ENCODE assay signal across 15 mouse cellular contexts in the genomic region with DNA sequence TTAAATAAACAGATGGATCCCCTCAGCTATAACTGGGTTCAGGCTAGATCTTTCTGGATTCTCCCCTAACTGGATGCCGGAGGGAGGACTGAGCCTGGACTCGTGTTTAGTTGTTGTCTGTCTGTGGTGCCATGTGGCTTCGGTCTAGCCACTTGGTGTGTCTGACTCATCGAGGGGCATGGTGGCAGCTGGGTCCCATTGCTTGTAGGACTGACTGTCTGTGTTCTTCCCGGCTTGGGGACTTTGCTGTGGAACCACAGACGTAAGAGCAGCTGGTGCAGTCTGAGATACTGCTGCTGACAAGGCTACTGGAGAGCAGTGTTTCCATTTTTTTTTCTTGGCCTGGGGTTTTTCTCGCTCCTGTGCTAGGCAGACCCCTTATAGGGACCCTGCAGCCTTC.
DNase-seq lines count a peak whose midpoint lies in the region; ATAC-seq and TF ChIP-seq lines count a peak whose summit lies in the region.
"Had no signal": no experiment of that assay in that cellular context is flagged by ENCODE, and none has a peak within 500 bp of the region (broad histone marks: within the 10 kb centered on the region; RNA-seq: fewer than 3 reads in every experiment).

No protein-coding gene starts in this region.

- H3K9me3 ChIP-seq in heart, embryonic 16.5 days (replicated peaks; ENCODE audit: control insufficient read depth, low read length): no peaks in the 10 kb centered on the region
- no peaks in the 10 kb centered on the region for H3K9me3 ChIP-seq in forebrain, embryonic 16.5 days (ENCODE audit: control insufficient read depth, low read length)
- H3K9me3 ChIP-seq in midbrain, embryonic 11.5 days (ENCODE audit: control insufficient read depth, low read length): no peaks in the 10 kb centered on the region
- H3K9me3 ChIP-seq: embryonic facial prominence, embryonic 15.5 days had no signal

- TF ChIP-seq CTCF in brain, embryonic 14.5 days (IDR thresholded peaks at IDR 0.05; ENCODE audit: borderline replicate concordance, extremely low read depth, insufficient read depth, insufficient read length): no peak

- H3K36me3 ChIP-seq in heart, embryonic 16.5 days (ENCODE audit: control insufficient read depth, insufficient read depth): no peaks in the 10 kb centered on the region
- no peaks in the 10 kb centered on the region for H3K36me3 ChIP-seq in forebrain, embryonic 16.5 days (ENCODE audit: control insufficient read depth, insufficient read depth)
- no peaks in the 10 kb centered on the region for H3K36me3 ChIP-seq in midbrain, embryonic 11.5 days (ENCODE audit: control insufficient read depth, insufficient read depth, low read length)
- H3K36me3 ChIP-seq: embryonic facial prominence, embryonic 15.5 days had no signal

- no peak for ATAC-seq in heart, embryonic 16.5 days (replicated peaks; ENCODE audit: extremely low read depth, insufficient read depth, low FRiP score)
- no peak for ATAC-seq in forebrain, embryonic 16.5 days
- no peak for ATAC-seq in midbrain, embryonic 11.5 days (ENCODE audit: low FRiP score)

- no peak for DNase-seq in heart, postnatal 14 days
- DNase-seq in brain, embryonic 14.5 days (ENCODE audit: low read depth): peak; percentile 76
- DNase-seq in midbrain, embryonic 11.5 days (ENCODE audit: low spot score, missing footprints): no peak
- DNase-seq in kidney, postnatal 4 days: no peak
- no peak for DNase-seq in adrenal gland, adult 18-20 months (ENCODE audit: low spot score in 2 of 2)
- DNase-seq in spleen, adult 18-20 months: no peak
- DNase-seq: adrenal gland, adult 8-10 months; cerebellum, postnatal 25 days; heart, adult 11 months; kidney, adult 2 months; left cerebral cortex, postnatal 4 days; lung, postnatal 4 days had no signal

- WGBS in heart, embryonic 16.5 days: 57% methylated on average over 7 of the region's 7 CpGs
- 44% methylated on average over 7 of the region's 7 CpGs for WGBS in forebrain, embryonic 16.5 days
- 90% methylated on average over 7 of the region's 7 CpGs for WGBS in midbrain, embryonic 11.5 days

- no peak overlapping the region for H3K4me2 ChIP-seq in heart, embryonic 16.5 days (ENCODE audit: low read depth, low read length)
- no peak overlapping the region for H3K4me2 ChIP-seq in forebrain, embryonic 16.5 days (ENCODE audit: low read length)
- no peak overlapping the region for H3K4me2 ChIP-seq in midbrain, embryonic 11.5 days
- H3K4me2 ChIP-seq: embryonic facial prominence, embryonic 15.5 days had no signal

- TF ChIP-seq POLR2A in brain, embryonic 14.5 days (IDR thresholded peaks at IDR 0.05; ENCODE audit: borderline replicate concordance, extremely low read depth, insufficient read depth, insufficient read length, poor library complexity, severe bottlenecking): no peak

- no peak overlapping the region for H3K4me3 ChIP-seq in heart, embryonic 16.5 days (ENCODE audit: low read length)
- no peak overlapping the region for H3K4me3 ChIP-seq in forebrain, embryonic 16.5 days (replicated peaks; ENCODE audit: low read length)
- H3K4me3 ChIP-seq in midbrain, embryonic 11.5 days (ENCODE audit: low read depth, low read length): no peak overlapping the region
- H3K4me3 ChIP-seq: embryonic facial prominence, embryonic 15.5 days had no signal

- intact Hi-C loops in heart, postnatal 14 days (cut with DNase I): no loop called here

- H3K9ac ChIP-seq in heart, embryonic 16.5 days (ENCODE audit: low read length): peak overlapping the region; percentile 42; the same call in 1 of the 2 replicates
- H3K9ac ChIP-seq in forebrain, embryonic 16.5 days (replicated peaks; ENCODE audit: low read depth, low read length): no peak overlapping the region
- 0 out of 2 replicates have a peak overlapping the region, but pooled peaks have one; percentile 4 for H3K9ac ChIP-seq in midbrain, embryonic 11.5 days (ENCODE audit: low read length)
- H3K9ac ChIP-seq: embryonic facial prominence, embryonic 15.5 days had no signal

- peak overlapping the region; percentile 75 for H3K27ac ChIP-seq in heart, embryonic 16.5 days (ENCODE audit: low read length)
- H3K27ac ChIP-seq in forebrain, embryonic 16.5 days (ENCODE audit: low read length): peak overlapping the region; percentile 27; the same call in 1 of the 2 replicates
- H3K27ac ChIP-seq in midbrain, embryonic 11.5 days (ENCODE audit: low read depth, low read length): peak overlapping the region; percentile 20
- H3K27ac ChIP-seq: embryonic facial prominence, embryonic 15.5 days had no signal

- H3K27me3 ChIP-seq in heart, embryonic 16.5 days (ENCODE audit: control insufficient read depth, insufficient read depth, low read length): no peaks in the 10 kb centered on the region
- H3K27me3 ChIP-seq in forebrain, embryonic 16.5 days (replicated peaks; ENCODE audit: control insufficient read depth, insufficient read depth, low read length): no peaks in the 10 kb centered on the region
- H3K27me3 ChIP-seq in midbrain, embryonic 11.5 days (ENCODE audit: control insufficient read depth, insufficient read depth, low read length): no peaks in the 10 kb centered on the region
- H3K27me3 ChIP-seq: embryonic facial prominence, embryonic 15.5 days had no signal

- H3K4me1 ChIP-seq in heart, embryonic 16.5 days (ENCODE audit: control insufficient read depth, insufficient read depth, low read length): peaks cover 67% of the 10 kb centered on the region
- peaks cover 96% of the 10 kb centered on the region for H3K4me1 ChIP-seq in forebrain, embryonic 16.5 days (replicated peaks; ENCODE audit: control insufficient read depth, insufficient read depth, low read length)
- H3K4me1 ChIP-seq in midbrain, embryonic 11.5 days (ENCODE audit: control insufficient read depth, insufficient read depth, low read length): peaks cover 82% of the 10 kb centered on the region

Comparison
In these comparisons a context has a peak if more than half of its experiments do, and no peak if none do; other contexts are left out.
1. H3K27ac ChIP-seq: peak in every context shown above with its lines; median percentile 75 in heart, embryonic 16.5 days; 27 in forebrain, embryonic 16.5 days; 20 in midbrain, embryonic 11.5 days.